Mouse (Mus musculus) MEL (cell line): ENCODE results near the gene E2f3. TPM values are rescaled to one million over a fixed set of nuclear protein-coding genes. Genes with fewer than 3 reads are reported as not detected.

Source experiments
- DNase-seq: peaks from one replicate; pipeline ENCODE4 v3.0.0; 2011; ENCODE audit warnings: low read depth, low spot score
- H3K27ac ChIP-seq: 2 replicates; pipeline ENCODE4 v1.5.1; 2012; ENCODE audit warnings: low read depth, mild to moderate bottlenecking, control low read depth, low read length, moderate library complexity; ENCODE audit not compliant: control insufficient read depth
- H3K27me3 ChIP-seq, 2 experiments: fragments of 150-350 bp in 1 of 2; sonication (generic) in 1 of 2; 2 replicates each; pipeline ENCODE4 v1.6.1; 2012; ENCODE audit warnings: low read length in 2 of 2, mild to moderate bottlenecking in 2 of 2, improper control_type of control experiment in 1 of 2, moderate library complexity in 1 of 2; ENCODE audit not compliant: insufficient read depth in 2 of 2, control insufficient read depth in 1 of 2
- H3K36me3 ChIP-seq, 2 experiments: 2 replicates each; pipeline ENCODE4 v1.6.1; 2012 to 2014; ENCODE audit warnings: low read length in 2 of 2, improper control_type of control experiment in 1 of 2, inconsistent platforms in 1 of 2, mild to moderate bottlenecking in 1 of 2; ENCODE audit not compliant: insufficient read depth in 2 of 2, control insufficient read depth in 1 of 2
- H3K4me1 ChIP-seq, 2 experiments: fragments of 150-350 bp in 1 of 2; sonication (generic) in 1 of 2; 2 replicates each; pipeline ENCODE4 v1.6.1; 2012; ENCODE audit warnings: low read length in 2 of 2, improper control_type of control experiment in 1 of 2, mild to moderate bottlenecking in 1 of 2; ENCODE audit not compliant: insufficient read depth in 2 of 2, control insufficient read depth in 1 of 2
- H3K4me3 ChIP-seq, 2 experiments: fragments of 150-350 bp in 1 of 2; sonication (generic) in 1 of 2; 2 replicates each; pipeline ENCODE4 v1.5.1; 2012; ENCODE audit warnings: low read depth in 2 of 2, low read length in 2 of 2, mild to moderate bottlenecking in 2 of 2, moderate library complexity in 2 of 2, control low read depth in 1 of 2, improper control_type of control experiment in 1 of 2; ENCODE audit not compliant: control insufficient read depth in 1 of 2, insufficient read depth in 1 of 2
- H3K79me2 ChIP-seq: 2 replicates; pipeline ENCODE4 v1.6.1; 2012; ENCODE audit warnings: mild to moderate bottlenecking, low read length, moderate library complexity; ENCODE audit not compliant: control insufficient read depth, poor library complexity, insufficient read depth
- H3K9ac ChIP-seq: 2 replicates; pipeline ENCODE4 v1.6.1; 2012; ENCODE audit warnings: low read depth, mild to moderate bottlenecking, control low read depth, low read length, moderate library complexity; ENCODE audit not compliant: control insufficient read depth, poor library complexity, severe bottlenecking
- H3K9me3 ChIP-seq: fragments of 150-350 bp; sonication (generic); replicated peaks from 2 replicates; pipeline ENCODE4 v1.6.1; 2012; ENCODE audit warnings: mild to moderate bottlenecking, low read length, improper control_type of control experiment, moderate library complexity; ENCODE audit not compliant: insufficient read depth
- BHLHE40 ChIP-seq: IDR thresholded peaks from 2 replicates; pipeline ENCODE4 v1.6.1; 2012; ENCODE audit warnings: low read depth, mild to moderate bottlenecking, inconsistent platforms, low read length, improper control_type of control experiment, borderline replicate concordance
- ETS1 ChIP-seq: IDR thresholded peaks from 2 replicates; pipeline ENCODE4 v1.6.1; 2012; ENCODE audit warnings: low read depth, mild to moderate bottlenecking, inconsistent platforms, low read length, improper control_type of control experiment, moderate library complexity
- GATA1 ChIP-seq: IDR thresholded peaks from 2 replicates; pipeline ENCODE4 v1.6.1; 2011; ENCODE audit warnings: low read depth, low read length, improper control_type of control experiment
- HCFC1 ChIP-seq: IDR thresholded peaks from 2 replicates; pipeline ENCODE4 v1.6.1; 2012; ENCODE audit warnings: low read depth, mild to moderate bottlenecking, inconsistent platforms, low read length, improper control_type of control experiment, moderate library complexity
- MAZ ChIP-seq: IDR thresholded peaks from 2 replicates; pipeline ENCODE4 v1.6.1; 2012; ENCODE audit warnings: low read depth, mild to moderate bottlenecking, inconsistent platforms, low read length, improper control_type of control experiment
- MXI1 ChIP-seq: IDR thresholded peaks from 2 replicates; pipeline ENCODE4 v1.6.1; 2011; ENCODE audit warnings: mild to moderate bottlenecking, low read depth, low read length, improper control_type of control experiment
- MYB ChIP-seq: IDR thresholded peaks from 2 replicates; pipeline ENCODE4 v1.6.1; 2011; ENCODE audit warnings: mild to moderate bottlenecking, low read depth, low read length, improper control_type of control experiment
- MYC ChIP-seq: IDR thresholded peaks from 2 replicates; pipeline ENCODE4 v1.6.1; 2011; ENCODE audit warnings: low read depth, mild to moderate bottlenecking, low read length, improper control_type of control experiment, moderate library complexity
- NRF1 ChIP-seq: IDR thresholded peaks from 2 replicates; pipeline ENCODE4 v1.6.1; 2014; ENCODE audit warnings: low read depth, mild to moderate bottlenecking, inconsistent platforms, low read length, improper control_type of control experiment, moderate library complexity; ENCODE audit not compliant: poor library complexity, insufficient read depth, severe bottlenecking
- POLR2A ChIP-seq, 2 experiments: IDR thresholded peaks; 2 replicates each; pipeline ENCODE4 v1.6.1; 2011 to 2012; ENCODE audit warnings: low read length in 2 of 2, mild to moderate bottlenecking in 2 of 2, control low read depth in 1 of 2, improper control_type of control experiment in 1 of 2, low read depth in 1 of 2, moderate library complexity in 1 of 2; ENCODE audit not compliant: control insufficient read depth in 1 of 2, insufficient read depth in 1 of 2, poor library complexity in 1 of 2
- POLR2AphosphoS2 ChIP-seq: IDR thresholded peaks from 2 replicates; pipeline ENCODE4 v1.6.1; 2011; ENCODE audit warnings: low read length, improper control_type of control experiment
- POLR2AphosphoS5 ChIP-seq: IDR thresholded peaks from 2 replicates; pipeline ENCODE4 v1.6.1; 2012; ENCODE audit warnings: low read depth, borderline replicate concordance, mild to moderate bottlenecking, inconsistent platforms, low read length, moderate library complexity, mixed read lengths
- RAD21 ChIP-seq: IDR thresholded peaks from 2 replicates; pipeline ENCODE4 v1.6.1; 2011; ENCODE audit warnings: mild to moderate bottlenecking, low read depth, low read length, improper control_type of control experiment
- RCOR1 ChIP-seq: IDR thresholded peaks from 2 replicates; pipeline ENCODE4 v1.6.1; 2012; ENCODE audit warnings: low read depth, mild to moderate bottlenecking, inconsistent platforms, low read length, improper control_type of control experiment
- SIN3A ChIP-seq: IDR thresholded peaks from 2 replicates; pipeline ENCODE4 v1.6.1; 2012; ENCODE audit warnings: low read length, improper control_type of control experiment, inconsistent platforms
- TCF12 ChIP-seq: IDR thresholded peaks from 2 replicates; pipeline ENCODE4 v1.6.1; 2014; ENCODE audit warnings: low read depth, mild to moderate bottlenecking, inconsistent platforms, low read length, improper control_type of control experiment, moderate library complexity
- ZKSCAN1 ChIP-seq: IDR thresholded peaks from 2 replicates; pipeline ENCODE4 v1.6.1; 2012; ENCODE audit warnings: low read depth, mild to moderate bottlenecking, inconsistent platforms, low read length, improper control_type of control experiment, moderate library complexity
- polyA plus RNA-seq, 2 experiments: library from polyadenylated mRNA; stranded (reverse) in 1 of 2; unstranded in 1 of 2; fragments of >175 nt in 1 of 2; fragments of >200 nt in 1 of 2; gene quantifications; 2 replicates each; pipeline versions ENCODE4 v1.2.1 to v1.2.4; 2012; ENCODE audit warnings: low replicate concordance in 2 of 2, low read depth in 1 of 2; ENCODE audit not compliant: insufficient read length in 2 of 2, insufficient read depth in 1 of 2, missing spikeins in 1 of 2
- total RNA-seq: library from RNA; depleted of rRNA; stranded (reverse); fragments of 300-350 nt; gene quantifications from 2 replicates; pipeline ENCODE4 v1.2.3, GENCODE M21; 2012

Gene E2f3
- total and polyA plus RNA-seq, 3 experiments: 12.8 to 20.0 TPM; not detected in 1

DNA sequence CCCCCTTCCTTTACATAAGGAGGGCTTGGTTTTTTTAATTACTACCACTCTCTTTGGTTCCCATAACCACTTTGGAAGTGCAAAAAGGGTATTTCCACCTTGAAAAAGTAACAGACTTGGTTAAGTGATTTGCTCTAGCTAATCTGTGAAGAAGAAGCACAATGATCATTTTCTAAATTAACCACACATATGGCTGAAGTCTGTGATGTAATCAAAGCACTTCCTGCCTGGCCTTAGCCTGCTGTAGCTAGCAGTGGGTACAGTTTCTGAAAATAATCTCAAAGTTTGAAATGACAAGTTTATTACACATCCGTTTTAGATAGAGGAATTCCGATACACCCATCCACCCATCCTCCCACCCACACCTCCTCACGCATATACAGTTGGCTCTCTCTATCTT lies 42.0 kb upstream of the E2f3 start:
- Histone ChIP-seq H3K27me3 (peaks cover 0 to 8% of the 10 kb centered on the region in 2 experiments; a peak in 2 of 4 replicates), H3K36me3 (no peaks in the 10 kb centered on the region), H3K27ac (no peak overlapping the region)
- TF ChIP-seq SIN3A (no peak), RCOR1 (no peak), NRF1 (no peak), ETS1 (no peak), POLR2AphosphoS5 (no peak), BHLHE40 (no peak), POLR2AphosphoS2 (no peak), ZKSCAN1 (no peak), HCFC1 (no peak), MYC (no peak), POLR2A (IDR thresholded peaks at IDR 0.05; ENCODE audit: control insufficient read depth in 1 of 2, insufficient read depth in 1 of 2, low read depth in 1 of 2, low read length in 2 of 2, poor library complexity in 1 of 2) (no peak)
- TF ChIP-seq, all 39 proteins: peak for 0
- H3K4me1 ChIP-seq: no peaks in the 10 kb centered on the region
- H3K9me3 ChIP-seq: no peaks in the 10 kb centered on the region
- no peak for DNase-seq
- H3K79me2 ChIP-seq: no peaks in the 10 kb centered on the region
- no peak overlapping the region for H3K9ac ChIP-seq
- H3K4me3 ChIP-seq: no peak overlapping the region

DNA sequence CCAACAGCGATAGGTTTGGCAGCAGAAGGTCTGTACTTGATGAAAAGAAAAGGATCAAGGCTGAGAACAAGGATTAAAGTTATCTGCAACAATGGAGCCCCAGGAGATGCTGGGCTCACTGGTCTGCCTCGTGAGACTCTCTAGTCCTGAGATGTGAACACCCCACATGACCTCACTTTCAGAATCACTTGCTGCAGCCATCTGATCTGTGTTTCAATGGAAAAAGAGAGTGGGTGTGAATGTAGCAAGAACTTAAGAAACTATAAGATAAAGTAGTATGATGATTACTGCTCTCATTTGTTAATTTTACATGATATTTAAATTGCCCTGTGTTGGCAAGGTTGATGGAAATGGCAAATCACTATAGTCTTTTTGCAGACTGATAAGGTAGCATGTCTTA lies 36.6 kb upstream of the E2f3 start:
- Histone ChIP-seq H3K9ac (no peak overlapping the region), H3K27me3 (peaks cover 0 to 7% of the 10 kb centered on the region in 2 experiments; a peak in 3 of 4 replicates), H3K4me3 (no peak overlapping the region), H3K4me1 (no peaks in the 10 kb centered on the region), H3K27ac (no peak overlapping the region), H3K36me3 (no peaks in the 10 kb centered on the region), H3K9me3 (no peaks in the 10 kb centered on the region), H3K79me2 (no peaks in the 10 kb centered on the region)
- no peak for DNase-seq
- no peak for TF ChIP-seq ETS1
- TF ChIP-seq RAD21: no peak
- TF ChIP-seq MYC: no peak
- no peak for TF ChIP-seq GATA1

DNA sequence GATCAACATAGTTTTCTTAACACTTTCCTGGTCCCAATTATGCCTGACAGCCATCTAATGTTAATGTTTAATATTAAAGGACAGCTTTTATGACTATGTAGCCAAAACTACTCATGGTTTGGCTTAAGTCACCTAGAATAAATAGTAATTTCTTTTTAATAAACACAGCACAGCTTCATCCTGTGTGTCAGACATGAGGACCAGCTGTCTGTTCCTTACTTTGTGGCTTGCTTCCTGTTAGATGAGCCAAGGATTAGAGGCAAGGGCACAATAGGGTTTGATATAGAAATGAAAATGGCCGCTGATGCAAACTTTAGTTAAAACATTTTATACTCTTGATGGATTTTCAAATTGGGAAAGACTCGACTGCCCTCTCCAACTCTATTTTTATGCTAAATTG lies 32.7 kb upstream of the E2f3 start:
- no peak for DNase-seq
- no peak overlapping the region for H3K4me3 ChIP-seq
- H3K27ac ChIP-seq: no peak overlapping the region
- H3K9ac ChIP-seq: no peak overlapping the region
- H3K9me3 ChIP-seq: no peaks in the 10 kb centered on the region
- no peaks in the 10 kb centered on the region for H3K4me1 ChIP-seq
- H3K27me3 ChIP-seq: peaks cover 0 to 4% of the 10 kb centered on the region in 2 experiments; a peak in 3 of 4 replicates
- no peak for TF ChIP-seq MAZ
- TF ChIP-seq TCF12: no peak
- no peak for TF ChIP-seq MYB
- no peak for TF ChIP-seq MXI1
- no peaks in the 10 kb centered on the region for H3K36me3 ChIP-seq
- H3K79me2 ChIP-seq: no peaks in the 10 kb centered on the region
